Comparison of ENCODE assay signal across 10 mouse cellular contexts in genomic region chr4:143248050-143248449, GRCm38 (mm10). TPM values are rescaled to one million over a fixed set of nuclear protein-coding genes. Genes with fewer than 3 reads are reported as not detected.
A peak's percentile ranks its signal among the peaks of the same experiment; 100 is the strongest.
DNase-seq lines count a peak whose midpoint lies in the region; ATAC-seq and TF ChIP-seq lines count a peak whose summit lies in the region.
"Had no signal": no experiment of that assay in that cellular context is flagged by ENCODE, and none has a peak within 500 bp of the region (broad histone marks: within the 10 kb centered on the region; RNA-seq: fewer than 3 reads in every experiment).

No protein-coding gene starts in this region.

- no peak for TF ChIP-seq CTCF in thymus, adult 2 months (IDR thresholded peaks at IDR 0.05; ENCODE audit: borderline replicate concordance, control insufficient read depth, extremely low read depth, insufficient read depth, low read length, poor library complexity)

- ATAC-seq in hindbrain, embryonic 11.5 days (ENCODE audit: low FRiP score) = no peak
- ATAC-seq in hindbrain, embryonic 14.5 days (ENCODE audit: low FRiP score) = no peak
- ATAC-seq: activated CD4-positive, CD25-positive, alpha-beta regulatory T cell, adult 4 months had no signal

- peak; percentile 27 for DNase-seq in hindbrain, embryonic 11.5 days (ENCODE audit: low spot score)
- DNase-seq in hindbrain, embryonic 14.5 days (ENCODE audit: low spot score) = no peak
- DNase-seq in thymus, adult 2 months = peak; percentile 20
- DNase-seq in thymus, adult 18-20 months = no peak
- peak; percentile 24 to 30 for DNase-seq in kidney, postnatal 4 days
- no peak for DNase-seq in ovary, postnatal 10 days (ENCODE audit: low spot score)
- DNase-seq in left cerebral cortex, postnatal 4 days = no peak
- DNase-seq in right cerebral cortex, postnatal 36 days (ENCODE audit: low spot score in 2 of 2) = no peak
- DNase-seq: layer of hippocampus, adult 9-11 months had no signal

- H3K9ac ChIP-seq in hindbrain, embryonic 11.5 days (ENCODE audit: low read depth, low read length) = no peak overlapping the region
- H3K9ac ChIP-seq in hindbrain, embryonic 14.5 days = no peak overlapping the region

- no peaks in the 10 kb centered on the region for H3K27me3 ChIP-seq in hindbrain, embryonic 11.5 days (ENCODE audit: control insufficient read depth, insufficient read depth, low read length)
- no peaks in the 10 kb centered on the region for H3K27me3 ChIP-seq in hindbrain, embryonic 14.5 days (ENCODE audit: control insufficient read depth, insufficient read depth, low read length)
- H3K27me3 ChIP-seq in thymus, adult 2 months (ENCODE audit: control insufficient read depth, insufficient read depth, low read length) = no peaks in the 10 kb centered on the region

- no peaks in the 10 kb centered on the region for H3K4me1 ChIP-seq in hindbrain, embryonic 11.5 days (replicated peaks; ENCODE audit: control insufficient read depth, insufficient read depth, low read length)
- no peaks in the 10 kb centered on the region for H3K4me1 ChIP-seq in hindbrain, embryonic 14.5 days (replicated peaks; ENCODE audit: control insufficient read depth, insufficient read depth, low read length)
- no peaks in the 10 kb centered on the region for H3K4me1 ChIP-seq in thymus, adult 2 months (replicated peaks; ENCODE audit: control insufficient read depth, insufficient read depth, low read length)

- no peak overlapping the region for H3K4me2 ChIP-seq in hindbrain, embryonic 11.5 days (replicated peaks; ENCODE audit: low read depth, low read length)
- no peak overlapping the region for H3K4me2 ChIP-seq in hindbrain, embryonic 14.5 days (replicated peaks)

- intact Hi-C loops in left cerebral cortex, postnatal 4 days (cut with DNase I) = no loop called here

- 73% methylated on average over 5 of the region's 5 CpGs for WGBS in hindbrain, embryonic 11.5 days
- WGBS in hindbrain, embryonic 14.5 days = 84% methylated on average over 5 of the region's 5 CpGs
- 82% methylated on average over 5 of the region's 5 CpGs for WGBS in thymus, adult 2 months

- no peaks in the 10 kb centered on the region for H3K9me3 ChIP-seq in hindbrain, embryonic 11.5 days (ENCODE audit: control insufficient read depth, low read length)
- H3K9me3 ChIP-seq in hindbrain, embryonic 14.5 days (ENCODE audit: control insufficient read depth, low read length) = no peaks in the 10 kb centered on the region

- H3K36me3 ChIP-seq in hindbrain, embryonic 11.5 days (ENCODE audit: control insufficient read depth, insufficient read depth, low read length) = no peaks in the 10 kb centered on the region
- no peaks in the 10 kb centered on the region for H3K36me3 ChIP-seq in hindbrain, embryonic 14.5 days (replicated peaks; ENCODE audit: control insufficient read depth, insufficient read depth)
- H3K36me3 ChIP-seq in thymus, adult 2 months (ENCODE audit: control insufficient read depth, insufficient read depth, low read length) = no peaks in the 10 kb centered on the region

- H3K4me3 ChIP-seq in hindbrain, embryonic 11.5 days (ENCODE audit: low read depth, low read length) = no peak overlapping the region
- H3K4me3 ChIP-seq in hindbrain, embryonic 14.5 days (replicated peaks; ENCODE audit: low read length) = no peak overlapping the region
- H3K4me3 ChIP-seq in thymus, adult 2 months (ENCODE audit: control insufficient read depth, insufficient read depth, low read length) = no peak overlapping the region

- no peak overlapping the region for H3K27ac ChIP-seq in hindbrain, embryonic 11.5 days (ENCODE audit: low read depth, low read length)
- H3K27ac ChIP-seq in hindbrain, embryonic 14.5 days = no peak overlapping the region
- H3K27ac ChIP-seq in thymus, adult 2 months (ENCODE audit: control insufficient read depth, insufficient read depth, low read length) = no peak overlapping the region

- TF ChIP-seq POLR2A in thymus, adult 2 months (IDR thresholded peaks at IDR 0.05; ENCODE audit: control insufficient read depth, extremely low read depth, insufficient read depth, low read length, poor library complexity) = no peak

RNA-seq across cellular contexts. Expression of gene Prdm2, which starts 35.3 kb away (rescaled TPM):
- polyA plus RNA-seq in hindbrain, embryonic 11.5 days (2014; fragmentation: Nextera tagmentation; extraction: Ambion mirVana) = 16.5 and 20.7 TPM in 2 replicates
- 15.3 and 16.1 TPM in 2 replicates for polyA plus RNA-seq in hindbrain, embryonic 14.5 days (2014; fragmentation: Nextera tagmentation; extraction: Ambion mirVana)
- polyA plus RNA-seq in thymus, adult 2 months (2012; rRNA removed) = 26.5 and 26.8 TPM in 2 replicates
- total RNA-seq in left cerebral cortex, postnatal 4 days (2021) = 10 to 100 TPM; 44.6 to 50.4 TPM

RNA-seq across cellular contexts. Expression of gene Pdpn, which starts 51.3 kb away (rescaled TPM):
- polyA plus RNA-seq in hindbrain, embryonic 11.5 days (2014; fragmentation: Nextera tagmentation; extraction: Ambion mirVana) = 134 and 135 TPM in 2 replicates
- 56.6 and 59.6 TPM in 2 replicates for polyA plus RNA-seq in hindbrain, embryonic 14.5 days (2014; fragmentation: Nextera tagmentation; extraction: Ambion mirVana)
- polyA plus RNA-seq in thymus, adult 2 months (2012; rRNA removed) = 2.1 and 2.2 TPM in 2 replicates
- total RNA-seq in left cerebral cortex, postnatal 4 days (2021) = 10 to 100 TPM; 14.6 to 15.8 TPM

Comparison
In these comparisons a context has a peak if more than half of its experiments do, and no peak if none do; other contexts are left out.
1. DNase-seq: peak in hindbrain, embryonic 11.5 days (single experiment), thymus, adult 2 months (single experiment) and kidney, postnatal 4 days (2 of 2); none in hindbrain, embryonic 14.5 days (single experiment), thymus, adult 18-20 months (0 of 2), ovary, postnatal 10 days (single experiment), left cerebral cortex, postnatal 4 days (single experiment) and right cerebral cortex, postnatal 36 days (0 of 2).
2. RNA of gene Pdpn, which starts 51.3 kb away (polyA plus RNA-seq): 134 to 135 TPM in hindbrain, embryonic 11.5 days and 56.6 to 59.6 TPM in hindbrain, embryonic 14.5 days; 2.1 to 2.2 TPM in thymus, adult 2 months; every median in the first group is over 10 times any median in the second.